Mouse (Mus musculus): Measurements from ENCODE around the gene Rbfox1. TPM values are rescaled to one million over a fixed set of nuclear protein-coding genes. Genes with fewer than 3 reads are reported as not detected.
A peak's percentile ranks its signal among the peaks of the same experiment; 100 is the strongest.

Gene Rbfox1
- polyA plus RNA-seq, 1 experiment from 2014 or later, result 0.57 TPM

- Histone ChIP-seq H3K9me3 (ENCODE audit: low read depth, low read length) (no peaks in the 10 kb centered on the region), H3K4me1 (ENCODE audit: insufficient read depth) (no peaks in the 10 kb centered on the region), H3K27me3 (ENCODE audit: insufficient read depth, low read length) (no peaks in the 10 kb centered on the region), H3K27ac (ENCODE audit: low read depth) (no peak overlapping the region), H3K4me2 (no peak overlapping the region), H3K36me3 (ENCODE audit: insufficient read depth) (no peaks in the 10 kb centered on the region), H3K9ac (no peak overlapping the region), H3K4me3 (ENCODE audit: low read depth, low read length) (no peak overlapping the region)
- 19% methylated on average over 5 of the region's 5 CpGs for WGBS
- TF ChIP-seq CTCF (IDR thresholded peaks at IDR 0.05; ENCODE audit: low read depth), result no peak
- ATAC-seq (ENCODE audit: insufficient read depth), result no peak; the same call in 1 of the 2 replicates
- peak; percentile 25 for DNase-seq
These were observed 228.8 kb downstream of the Rbfox1 start for GRCm38 (mm10) chr16:6113836-6114475.

DNA sequence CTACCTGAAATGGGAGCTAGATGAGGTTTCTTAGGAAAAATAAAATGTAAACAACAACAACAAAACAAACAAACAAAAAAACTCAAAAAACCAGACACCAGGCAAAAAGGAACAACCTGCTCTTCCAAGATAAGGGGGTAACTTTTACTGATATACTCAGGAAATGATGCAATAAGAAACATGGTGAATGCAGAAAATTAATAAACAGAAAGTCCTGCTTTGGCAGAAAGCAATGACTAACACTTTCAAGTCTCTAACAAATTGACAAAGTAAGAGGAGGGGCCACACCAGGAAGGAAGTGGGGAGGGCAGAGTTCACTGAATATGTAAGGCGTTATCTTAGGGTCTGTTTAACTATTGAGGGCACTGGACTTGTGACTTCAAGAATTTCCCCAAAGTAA is 234.3 kb downstream of the Rbfox1 start:
- Histone ChIP-seq H3K9ac (no peak overlapping the region), H3K4me1 (ENCODE audit: insufficient read depth) (no peaks in the 10 kb centered on the region), H3K4me3 (ENCODE audit: low read depth, low read length) (no peak overlapping the region), H3K4me2 (no peak overlapping the region), H3K27me3 (ENCODE audit: insufficient read depth, low read length) (no peaks in the 10 kb centered on the region), H3K36me3 (ENCODE audit: insufficient read depth) (no peaks in the 10 kb centered on the region), H3K27ac (ENCODE audit: low read depth) (no peak overlapping the region), H3K9me3 (ENCODE audit: low read depth, low read length) (no peaks in the 10 kb centered on the region)
- TF ChIP-seq CTCF (IDR thresholded peaks at IDR 0.05; ENCODE audit: low read depth), result no peak
- whole genome bisulfite sequencing, result no CpG with 5 or more reads among the region's 1 CpGs
- no peak for DNase-seq
- no peak for ATAC-seq (ENCODE audit: insufficient read depth)

DNA sequence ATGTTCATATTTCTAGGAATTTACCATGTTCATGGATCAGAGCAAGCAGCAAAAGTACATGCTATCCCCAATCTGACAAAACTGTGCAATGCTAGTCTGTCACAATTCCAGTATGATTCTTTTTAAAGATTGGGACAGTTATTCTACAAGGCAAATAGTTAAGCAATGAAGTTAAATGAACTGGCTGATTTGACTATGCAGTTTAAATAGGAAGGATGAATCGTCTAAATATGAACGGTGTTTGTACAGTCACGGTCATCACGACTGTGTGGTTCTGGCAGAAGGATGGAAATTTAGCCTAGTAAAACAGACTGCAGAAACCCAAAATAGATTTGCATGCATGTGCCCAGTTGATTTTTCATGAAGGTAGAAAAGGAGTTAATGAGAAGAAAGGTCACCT is 236.1 kb downstream of the Rbfox1 start:
- WGBS, result no CpG with 5 or more reads among the region's 4 CpGs
- DNase-seq, result no peak
- ATAC-seq (ENCODE audit: insufficient read depth), result no peak
- H3K27ac ChIP-seq (ENCODE audit: low read depth), result no peak overlapping the region
- no peaks in the 10 kb centered on the region for H3K4me1 ChIP-seq (ENCODE audit: insufficient read depth)
- no peaks in the 10 kb centered on the region for H3K9me3 ChIP-seq (ENCODE audit: low read depth, low read length)
- H3K36me3 ChIP-seq (ENCODE audit: insufficient read depth), result no peaks in the 10 kb centered on the region
- H3K4me2 ChIP-seq, result no peak overlapping the region
- H3K4me3 ChIP-seq (ENCODE audit: low read depth, low read length), result no peak overlapping the region
- no peak overlapping the region for H3K9ac ChIP-seq
- no peaks in the 10 kb centered on the region for H3K27me3 ChIP-seq (ENCODE audit: insufficient read depth, low read length)
- TF ChIP-seq CTCF (IDR thresholded peaks at IDR 0.05; ENCODE audit: low read depth), result no peak

DNA sequence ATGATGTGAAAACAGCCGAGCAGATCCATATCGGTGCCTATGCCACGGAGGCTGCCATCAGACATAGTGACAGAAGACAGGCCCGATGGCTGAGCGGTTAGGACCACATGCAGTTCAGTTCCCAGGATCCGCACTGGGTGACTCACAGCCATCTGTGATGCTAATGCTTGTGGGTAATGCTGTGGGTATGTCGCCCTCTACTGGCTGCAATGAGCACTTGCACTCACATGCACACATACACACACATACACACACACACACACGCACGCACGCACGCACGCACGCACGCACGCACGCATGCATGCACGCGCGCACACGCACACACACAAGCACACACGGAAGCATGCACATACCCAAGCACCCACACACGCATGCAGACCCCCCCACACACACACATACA is 237.7 kb downstream of the Rbfox1 start:
- Histone ChIP-seq H3K36me3 (ENCODE audit: insufficient read depth) (no peaks in the 10 kb centered on the region), H3K9ac (no peak overlapping the region), H3K27ac (ENCODE audit: low read depth) (no peak overlapping the region), H3K4me3 (ENCODE audit: low read depth, low read length) (no peak overlapping the region), H3K9me3 (ENCODE audit: low read depth, low read length) (no peaks in the 10 kb centered on the region), H3K4me2 (no peak overlapping the region), H3K4me1 (ENCODE audit: insufficient read depth) (no peaks in the 10 kb centered on the region), H3K27me3 (ENCODE audit: insufficient read depth, low read length) (no peaks in the 10 kb centered on the region)
- ATAC-seq (ENCODE audit: insufficient read depth), result no peak
- peak; percentile 31; the same call in 1 of the 2 replicates for TF ChIP-seq CTCF (IDR thresholded peaks at IDR 0.05; ENCODE audit: low read depth)
- no peak for DNase-seq
- WGBS, result no CpG with 5 or more reads among the region's 22 CpGs

DNA sequence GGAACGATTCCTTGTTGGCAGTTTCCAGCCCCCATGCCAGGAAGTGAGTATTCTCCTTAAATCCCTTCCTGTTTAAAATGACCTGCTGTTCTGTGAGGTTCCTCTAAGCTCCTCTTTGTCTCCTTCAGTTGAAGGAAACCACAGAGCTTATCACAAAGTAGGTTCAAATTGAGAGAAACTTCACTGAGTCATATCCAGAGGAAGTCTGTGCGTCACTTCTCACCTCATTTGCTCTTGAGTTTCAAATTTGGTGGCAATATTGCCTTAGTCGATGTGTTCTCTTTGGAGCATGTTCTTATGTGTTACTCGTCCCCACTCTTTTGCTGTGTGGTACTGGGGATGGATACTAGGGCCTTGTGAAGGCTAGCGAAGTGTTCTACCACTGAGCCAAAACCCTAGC is 243.2 kb downstream of the Rbfox1 start:
- H3K9me3 ChIP-seq (ENCODE audit: low read depth, low read length), result no peaks in the 10 kb centered on the region
- H3K36me3 ChIP-seq (ENCODE audit: insufficient read depth), result no peaks in the 10 kb centered on the region
- H3K27ac ChIP-seq (ENCODE audit: low read depth), result no peak overlapping the region
- no CpG with 5 or more reads among the region's 5 CpGs for WGBS
- DNase-seq (no peak), ATAC-seq (ENCODE audit: insufficient read depth) (no peak)
- TF ChIP-seq CTCF (IDR thresholded peaks at IDR 0.05; ENCODE audit: low read depth), result no peak
- H3K4me2 ChIP-seq, result no peak overlapping the region
- H3K4me3 ChIP-seq (ENCODE audit: low read depth, low read length), result no peak overlapping the region
- no peaks in the 10 kb centered on the region for H3K27me3 ChIP-seq (ENCODE audit: insufficient read depth, low read length)
- no peaks in the 10 kb centered on the region for H3K4me1 ChIP-seq (ENCODE audit: insufficient read depth)
- H3K9ac ChIP-seq, result no peak overlapping the region

DNA sequence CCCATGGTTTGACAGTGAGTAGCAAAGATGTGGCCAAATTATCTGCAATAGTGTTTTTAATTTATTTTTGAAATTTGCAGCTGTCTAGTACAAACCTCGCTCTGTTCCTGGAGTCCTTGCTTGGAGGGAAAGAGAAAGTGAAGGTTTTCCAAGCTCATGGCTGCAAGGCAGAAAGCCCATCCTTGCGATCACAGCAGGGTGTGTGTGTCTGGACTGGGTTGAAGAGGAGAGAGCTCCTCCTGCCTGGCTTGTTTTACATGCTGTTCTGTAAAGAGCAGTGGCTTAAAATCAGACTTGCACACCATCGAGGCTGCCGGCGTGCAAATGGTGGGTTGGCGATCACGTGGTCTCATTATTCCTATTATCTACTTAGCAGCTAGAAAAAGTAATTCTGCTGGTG is 249.9 kb downstream of the Rbfox1 start:
- no peak for ATAC-seq (ENCODE audit: insufficient read depth)

DNA sequence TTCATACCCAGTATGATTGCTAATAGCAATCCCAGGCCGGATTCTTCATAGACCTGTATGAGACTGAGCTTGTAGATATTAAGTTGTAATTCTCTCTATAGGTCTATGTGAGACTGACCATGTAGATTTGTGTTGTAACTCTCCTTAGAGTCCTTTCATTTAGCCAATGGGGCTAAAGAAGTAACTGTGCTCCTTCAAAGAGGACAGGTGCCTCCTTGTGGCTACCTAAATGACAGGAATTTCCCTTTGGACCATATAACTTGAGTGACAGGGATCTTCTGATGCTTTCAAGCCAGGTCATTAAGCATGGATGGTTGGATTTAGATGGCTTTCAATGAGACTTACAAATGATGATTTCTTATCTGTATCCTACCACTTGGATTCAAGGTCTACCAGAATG is 254.3 kb downstream of the Rbfox1 start:
- no peaks in the 10 kb centered on the region for H3K9me3 ChIP-seq (ENCODE audit: low read depth, low read length)
- H3K4me2 ChIP-seq, result no peak overlapping the region
- H3K9ac ChIP-seq, result no peak overlapping the region
- no peaks in the 10 kb centered on the region for H3K36me3 ChIP-seq (ENCODE audit: insufficient read depth)
- H3K4me1 ChIP-seq (ENCODE audit: insufficient read depth), result no peaks in the 10 kb centered on the region
- WGBS, result 91% methylated on average over 1 of the region's 1 CpGs
- no peak overlapping the region for H3K27ac ChIP-seq (ENCODE audit: low read depth)
- no peak overlapping the region for H3K4me3 ChIP-seq (ENCODE audit: low read depth, low read length)
- no peak for ATAC-seq (ENCODE audit: insufficient read depth)
- no peak for DNase-seq
- H3K27me3 ChIP-seq (ENCODE audit: insufficient read depth, low read length), result no peaks in the 10 kb centered on the region
- no peak for TF ChIP-seq CTCF (IDR thresholded peaks at IDR 0.05; ENCODE audit: low read depth)

More for the DNA sequence above, 249.9 kb downstream of the Rbfox1 start:
- no CpG with 5 or more reads among the region's 7 CpGs for WGBS
- TF ChIP-seq CTCF (IDR thresholded peaks at IDR 0.05; ENCODE audit: low read depth), result no peak
- Histone ChIP-seq H3K9ac (no peak overlapping the region), H3K27me3 (ENCODE audit: insufficient read depth, low read length) (no peaks in the 10 kb centered on the region), H3K4me2 (no peak overlapping the region), H3K27ac (ENCODE audit: low read depth) (no peak overlapping the region), H3K9me3 (ENCODE audit: low read depth, low read length) (no peaks in the 10 kb centered on the region), H3K36me3 (ENCODE audit: insufficient read depth) (no peaks in the 10 kb centered on the region), H3K4me1 (ENCODE audit: insufficient read depth) (no peaks in the 10 kb centered on the region), H3K4me3 (ENCODE audit: low read depth, low read length) (no peak overlapping the region)
- DNase-seq, result no peak

Measured in lung, embryonic 14.5 days (tissue).